13 mouse cellular contexts compared by ENCODE assay signal in genomic region chr16:8509894-8510293, GRCm38 (mm10). TPM values are rescaled to one million over a fixed set of nuclear protein-coding genes. Genes with fewer than 3 reads are reported as not detected.
"Had no signal": no experiment of that assay in that cellular context is flagged by ENCODE, and none has a peak within 500 bp of the region (broad histone marks: within the 10 kb centered on the region; RNA-seq: fewer than 3 reads in every experiment).

No protein-coding gene starts in this region.

- DNase-seq: gastrocnemius, adult 2 months; gastrocnemius, postnatal 10 days; gastrocnemius, postnatal 25 days; heart, adult 18-20 months; heart, postnatal 10 days; heart, postnatal 4 days; kidney, adult 18-20 months; kidney, adult 8-10 months; kidney, postnatal 10 days; kidney, postnatal 25 days; kidney, postnatal 4 days; left cerebral cortex, postnatal 4 days had no signal

RNA-seq across cellular contexts. Expression of gene Abat, which starts 3.3 kb away (rescaled TPM):
- total RNA-seq: granulocyte monocyte progenitor cell, adult 5-6 weeks had no signal
